9 mouse cellular contexts compared by ENCODE assay signal in the genomic region with DNA sequence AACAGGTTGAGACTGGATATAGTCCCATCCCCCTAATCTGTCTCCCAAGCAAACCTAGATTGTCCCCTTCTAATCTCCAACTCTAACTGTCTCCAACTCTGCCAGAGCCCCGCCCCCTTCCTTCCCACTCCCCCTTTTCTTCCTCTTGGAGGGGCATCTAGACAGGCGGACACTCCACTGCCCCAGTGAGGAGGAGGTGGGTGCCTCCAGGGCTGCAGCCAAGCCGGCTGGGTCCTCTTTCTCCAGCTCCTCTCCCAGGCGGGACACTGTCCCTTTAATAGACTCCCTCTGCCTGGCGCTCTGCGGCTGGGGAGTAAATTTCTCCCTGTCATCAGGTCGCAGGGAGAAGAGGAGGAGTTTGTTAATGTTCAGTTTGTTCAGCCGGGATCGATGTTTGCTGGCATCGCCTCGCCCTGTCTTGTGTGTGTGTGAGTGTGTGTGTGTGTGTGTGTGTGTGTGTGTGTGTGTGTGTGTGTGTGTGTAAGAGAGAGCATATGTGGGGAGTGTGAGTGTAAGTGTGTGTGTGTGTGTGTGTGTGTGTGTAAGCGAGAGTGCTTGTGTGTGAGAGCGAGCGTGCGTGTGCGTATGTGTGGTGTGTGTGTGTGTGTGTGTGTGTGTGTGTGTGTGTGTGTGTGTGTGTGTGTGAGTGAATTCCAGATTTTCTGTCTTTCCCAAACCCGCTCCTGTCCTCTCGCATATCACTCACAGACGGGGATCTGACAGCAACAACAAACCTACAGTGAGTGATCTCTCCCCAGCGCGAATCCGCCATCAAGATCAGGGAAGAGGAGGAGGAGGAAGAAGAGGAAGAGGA. TPM values are rescaled to one million over a fixed set of nuclear protein-coding genes. Genes with fewer than 3 reads are reported as not detected.
A peak's percentile ranks its signal among the peaks of the same experiment; 100 is the strongest.
DNase-seq lines count a peak whose midpoint lies in the region; ATAC-seq and TF ChIP-seq lines count a peak whose summit lies in the region.
"Had no signal": no experiment of that assay in that cellular context is flagged by ENCODE, and none has a peak within 500 bp of the region (broad histone marks: within the 10 kb centered on the region; RNA-seq: fewer than 3 reads in every experiment).

Tshz2 (plus strand) TSS at position 676 of the 814 bp plus-strand sequence.

- peak within 1 kb of the TSS; percentile 56 for H3K4me3 ChIP-seq in left cerebral cortex, adult 2 months
- peak within 1 kb of the TSS; percentile 59 for H3K4me3 ChIP-seq in embryonic facial prominence, embryonic 14.5 days (ENCODE audit: low read depth, low read length)
- peak within 1 kb of the TSS; percentile 86 for H3K4me3 ChIP-seq in heart, embryonic 10.5 days
- peak within 1 kb of the TSS; percentile 65 for H3K4me3 ChIP-seq in liver, embryonic 11.5 days (ENCODE audit: low read depth, low read length)
- peak within 1 kb of the TSS; percentile 75 for H3K4me3 ChIP-seq in neural tube, embryonic 12.5 days

- peak within 1 kb of the TSS; percentile 83 for H3K27ac ChIP-seq in left cerebral cortex, adult 2 months
- H3K27ac ChIP-seq in embryonic facial prominence, embryonic 14.5 days (replicated peaks; ENCODE audit: low read depth, low read length), result peak within 1 kb of the TSS; percentile 78
- H3K27ac ChIP-seq in heart, embryonic 10.5 days, result peak within 1 kb of the TSS; percentile 92
- peak within 1 kb of the TSS; percentile 74 for H3K27ac ChIP-seq in liver, embryonic 11.5 days (ENCODE audit: low read depth, low read length)
- H3K27ac ChIP-seq in neural tube, embryonic 12.5 days, result peak within 1 kb of the TSS; percentile 54

- H3K4me2 ChIP-seq in embryonic facial prominence, embryonic 14.5 days (ENCODE audit: low read depth, low read length), result peak within 1 kb of the TSS; percentile 68
- peak within 1 kb of the TSS; percentile 77 for H3K4me2 ChIP-seq in liver, embryonic 11.5 days
- H3K4me2 ChIP-seq in neural tube, embryonic 12.5 days (replicated peaks), result peak within 1 kb of the TSS; percentile 86

- peak within 1 kb of the TSS; percentile 81 for H3K9ac ChIP-seq in embryonic facial prominence, embryonic 14.5 days (ENCODE audit: low read depth, low read length)
- peak within 1 kb of the TSS; percentile 78 for H3K9ac ChIP-seq in liver, embryonic 11.5 days (ENCODE audit: low read depth, low read length)
- H3K9ac ChIP-seq in neural tube, embryonic 12.5 days, result peak within 1 kb of the TSS; percentile 92

- H3K27me3 ChIP-seq in embryonic facial prominence, embryonic 14.5 days (replicated peaks; ENCODE audit: control insufficient read depth, insufficient read depth, low read length), result no peaks in the 10 kb centered on the region
- no peaks in the 10 kb centered on the region for H3K27me3 ChIP-seq in heart, embryonic 10.5 days (ENCODE audit: insufficient read depth, poor library complexity, severe bottlenecking)
- peaks cover 7% of the 10 kb centered on the region for H3K27me3 ChIP-seq in liver, embryonic 11.5 days (replicated peaks; ENCODE audit: control insufficient read depth, insufficient read depth, low read length)
- H3K27me3 ChIP-seq in neural tube, embryonic 12.5 days (replicated peaks), result no peaks in the 10 kb centered on the region

- ATAC-seq in embryonic facial prominence, embryonic 14.5 days (ENCODE audit: low read depth), result peak; percentile 83
- peak; percentile 69 for ATAC-seq in liver, embryonic 11.5 days (replicated peaks; ENCODE audit: low FRiP score)
- peak; percentile 87 for ATAC-seq in neural tube, embryonic 12.5 days (ENCODE audit: low FRiP score, low read depth)

- no peaks in the 10 kb centered on the region; the same call in 1 of the 2 replicates for H3K4me1 ChIP-seq in embryonic facial prominence, embryonic 14.5 days (ENCODE audit: control insufficient read depth, insufficient read depth, low read length)
- peaks cover 24% of the 10 kb centered on the region for H3K4me1 ChIP-seq in heart, embryonic 10.5 days
- no peaks in the 10 kb centered on the region for H3K4me1 ChIP-seq in liver, embryonic 11.5 days (replicated peaks; ENCODE audit: control insufficient read depth, insufficient read depth, low read length)
- H3K4me1 ChIP-seq in neural tube, embryonic 12.5 days, result peaks cover 8% of the 10 kb centered on the region; the same call in 1 of the 2 replicates

- no peaks in the 10 kb centered on the region for H3K36me3 ChIP-seq in embryonic facial prominence, embryonic 14.5 days (ENCODE audit: control insufficient read depth, insufficient read depth, low read length)
- H3K36me3 ChIP-seq in heart, embryonic 10.5 days, result no peaks in the 10 kb centered on the region
- no peaks in the 10 kb centered on the region for H3K36me3 ChIP-seq in liver, embryonic 11.5 days (ENCODE audit: control insufficient read depth, insufficient read depth, low read length)
- H3K36me3 ChIP-seq in neural tube, embryonic 12.5 days, result no peaks in the 10 kb centered on the region

- no peaks in the 10 kb centered on the region for H3K9me3 ChIP-seq in embryonic facial prominence, embryonic 14.5 days (ENCODE audit: control insufficient read depth, low read length)
- H3K9me3 ChIP-seq in heart, embryonic 10.5 days, result no peaks in the 10 kb centered on the region
- no peaks in the 10 kb centered on the region for H3K9me3 ChIP-seq in liver, embryonic 11.5 days (ENCODE audit: control insufficient read depth, low read length)
- no peaks in the 10 kb centered on the region for H3K9me3 ChIP-seq in neural tube, embryonic 12.5 days

- intact Hi-C loops in left cerebral cortex, adult 2 months (cut with DNase I), result no loop called here

- no peak for TF ChIP-seq CTCF in left cerebral cortex, adult 2 months (IDR thresholded peaks at IDR 0.05)

- DNase-seq in left cerebral cortex, adult 2 months (ENCODE audit: extremely low spot score in 1 of 2, low spot score in 2 of 2), result peak in 1 of 2 experiments; percentile 19
- DNase-seq in left cerebral cortex, adult 11 months (ENCODE audit: low spot score), result no peak
- peak; percentile 91 for DNase-seq in embryonic facial prominence, embryonic 14.5 days (ENCODE audit: low spot score)
- DNase-seq in heart, embryonic 10.5 days (ENCODE audit: low spot score), result peak; percentile 89
- DNase-seq in kidney, adult 8-10 months, result peak; percentile 29 to 38
- peak; percentile 51 for DNase-seq in liver, embryonic 11.5 days (ENCODE audit: low spot score)
- DNase-seq in adipocyte (ENCODE audit: low spot score), result no peak

- WGBS in embryonic facial prominence, embryonic 14.5 days, result under 1% methylated on average over 17 of the region's 22 CpGs
- WGBS in heart, embryonic 10.5 days, result under 1% methylated on average over 17 of the region's 22 CpGs
- WGBS in liver, embryonic 11.5 days, result 0% methylated on average over 18 of the region's 22 CpGs
- WGBS in neural tube, embryonic 12.5 days, result under 1% methylated on average over 21 of the region's 22 CpGs

RNA-seq across cellular contexts. Expression of gene Tshz2, which starts in this region (rescaled TPM):
- 10 to 100 TPM; 38.2 to 46.1 TPM for total RNA-seq in left cerebral cortex, adult 2 months (2021)
- polyA plus RNA-seq in embryonic facial prominence, embryonic 14.5 days (2014; fragmentation: Nextera tagmentation; extraction: Ambion mirVana), result 8.5 and 9.3 TPM in 2 replicates
- 3.9 and 5.7 TPM in 2 replicates for polyA plus RNA-seq in heart, embryonic 10.5 days (2016; fragmentation: Nextera tagmentation; extraction: Ambion mirVana)
- polyA plus RNA-seq in liver, embryonic 11.5 days (2014; fragmentation: Nextera tagmentation; extraction: Ambion mirVana), result 4.9 and 5.4 TPM in 2 replicates
- 30.7 and 33.7 TPM in 2 replicates for polyA plus RNA-seq in neural tube, embryonic 12.5 days (2016; fragmentation: Nextera tagmentation; extraction: Ambion mirVana)
- total RNA-seq: MEL had no signal

Comparison
In these comparisons a context has a peak if more than half of its experiments do, and no peak if none do; other contexts are left out.
1. DNase-seq: peak in embryonic facial prominence, embryonic 14.5 days (single experiment), heart, embryonic 10.5 days (single experiment), kidney, adult 8-10 months (2 of 2) and liver, embryonic 11.5 days (single experiment); none in left cerebral cortex, adult 11 months (single experiment) and adipocyte (single experiment).
2. Peak in every context shown above with its lines, with median percentiles within 50 percentile points of each other: H3K27ac ChIP-seq, H3K4me3 ChIP-seq, ATAC-seq, H3K4me2 ChIP-seq and H3K9ac ChIP-seq.